Mouse (Mus musculus): ENCODE data around the gene Megf11.

Gene Megf11

GRCm38 (mm10) chr9:64385511-64386465 is at the start of gene Megf11:
Gene Megf11, plus strand, starts transcription at chr9:64385626.
- peak in 1 of 2 experiments; percentile 5 for DNase-seq (ENCODE audit: low spot score in 2 of 2)

- no peak for DNase-seq (ENCODE audit: low spot score in 2 of 2)
Observed at GRCm38 (mm10) chr9:64335825-64336224, 49.6 kb upstream of the Megf11 start.

- DNase-seq (ENCODE audit: low spot score in 2 of 2), result no peak
Observed at GRCm38 (mm10) chr9:64339361-64339760, 46.1 kb upstream of the Megf11 start.

GRCm38 (mm10) chr9:64340351-64341253 is 44.8 kb upstream of the Megf11 start:
- peak; percentile 72 to 75 for DNase-seq (ENCODE audit: low spot score in 2 of 2)

- DNase-seq (ENCODE audit: low spot score in 2 of 2), result no peak
Observed at GRCm38 (mm10) chr9:64341254-64341566, 44.2 kb upstream of the Megf11 start, which contains the start of gene Dis3l. Gene Dis3l, minus strand, starts transcription at chr9:64341288.

- DNase-seq (ENCODE audit: low spot score in 2 of 2), result no peak
Observed at GRCm38 (mm10) chr9:64341671-64342070, 43.8 kb upstream of the Megf11 start.

- DNase-seq (ENCODE audit: low spot score in 2 of 2), result no peak
Observed at GRCm38 (mm10) chr9:64343656-64344055, 41.8 kb upstream of the Megf11 start.

GRCm38 (mm10) chr9:64345931-64346330 is 39.5 kb upstream of the Megf11 start:
- no peak for DNase-seq (ENCODE audit: low spot score in 2 of 2)

- DNase-seq (ENCODE audit: low spot score in 2 of 2), result no peak
Observed at GRCm38 (mm10) chr9:64347377-64347776, 38.0 kb upstream of the Megf11 start.

- no peak for DNase-seq (ENCODE audit: low spot score in 2 of 2)
Observed at GRCm38 (mm10) chr9:64349490-64349889, 35.9 kb upstream of the Megf11 start.

- DNase-seq (ENCODE audit: low spot score in 2 of 2), result no peak
Observed at GRCm38 (mm10) chr9:64351191-64351590, 34.2 kb upstream of the Megf11 start.

- no peak for DNase-seq (ENCODE audit: low spot score in 2 of 2)
Observed at GRCm38 (mm10) chr9:64355627-64356026, 29.8 kb upstream of the Megf11 start.

GRCm38 (mm10) chr9:64361231-64361950 is 24.0 kb upstream of the Megf11 start:
- DNase-seq (ENCODE audit: low spot score in 2 of 2), result no peak

GRCm38 (mm10) chr9:64369871-64370270 is 15.6 kb upstream of the Megf11 start:
- DNase-seq (ENCODE audit: low spot score in 2 of 2), result no peak

- no peak for DNase-seq (ENCODE audit: low spot score in 2 of 2)
Observed at GRCm38 (mm10) chr9:64371305-64371819, 14.1 kb upstream of the Megf11 start.

GRCm38 (mm10) chr9:64376380-64376779 is 9.0 kb upstream of the Megf11 start:
- DNase-seq (ENCODE audit: low spot score in 2 of 2), result no peak

GRCm38 (mm10) chr9:64383021-64383788 is 2.2 kb upstream of the Megf11 start:
- DNase-seq (ENCODE audit: low spot score in 2 of 2), result peak in 1 of 2 experiments; percentile 12

- DNase-seq (ENCODE audit: low spot score in 2 of 2), result no peak
Observed at GRCm38 (mm10) chr9:64386466-64387211, 1.2 kb downstream of the Megf11 start.

GRCm38 (mm10) chr9:64389576-64390292 is 4.3 kb downstream of the Megf11 start:
- no peak for DNase-seq (ENCODE audit: low spot score in 2 of 2)
